Mouse (Mus musculus): ENCODE results near the gene Rbm20. TPM values are rescaled to one million over a fixed set of nuclear protein-coding genes. Genes with fewer than 3 reads are reported as not detected.
A peak's percentile ranks its signal among the peaks of the same experiment; 100 is the strongest.

The Rbm20 gene
- total RNA-seq, 2 experiments from 2014 or later, result 61.5 to 72.2 TPM

DNA sequence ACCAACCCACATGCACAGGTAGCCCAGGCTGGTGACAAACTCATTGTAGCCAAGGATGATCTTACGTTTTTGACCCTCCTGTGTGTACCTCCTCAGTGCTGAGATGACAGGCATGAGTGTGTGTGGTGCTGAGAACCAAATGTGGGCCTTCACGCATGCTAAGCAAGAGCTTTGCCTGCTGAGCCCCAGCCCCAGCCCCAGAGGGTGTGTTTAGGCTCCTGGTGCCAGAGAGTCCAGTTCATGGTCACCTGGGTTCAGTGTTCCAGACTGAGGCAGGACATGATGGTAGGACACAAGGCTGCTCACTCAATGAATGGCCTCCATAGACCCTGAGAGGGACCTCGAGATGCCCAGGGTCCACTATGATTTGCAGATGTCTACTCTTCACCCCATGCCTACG lies 11.7 kb upstream of the Rbm20 start:
- DNase-seq, result no peak

DNA sequence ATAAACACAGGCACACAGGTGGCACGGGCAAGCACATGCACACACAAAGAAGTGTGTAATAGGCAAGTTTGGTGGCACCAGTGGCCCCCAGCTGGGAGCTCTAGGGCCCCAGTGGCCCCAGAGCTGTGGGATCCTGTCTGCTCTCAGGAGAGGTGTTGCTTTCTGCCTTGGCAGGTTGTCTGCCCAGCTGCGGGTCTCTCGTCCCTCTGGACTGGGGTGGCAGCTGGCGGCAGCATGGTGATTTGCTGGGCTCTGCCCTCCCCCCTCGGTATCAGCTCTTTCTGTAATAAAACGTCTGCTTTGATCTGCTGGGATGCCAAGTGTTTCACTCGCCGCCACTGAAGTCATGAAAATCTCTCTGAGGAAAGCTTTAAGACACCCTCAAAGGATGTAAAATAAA lies 10.4 kb upstream of the Rbm20 start:
- no peak for DNase-seq
- intact Hi-C loops (cut with DNase I; ENCODE audit: low total_unique reads), result no loop called here

More for the DNA sequence above, 11.7 kb upstream of the Rbm20 start:
- intact Hi-C loops (cut with DNase I; ENCODE audit: low total_unique reads), result no loop called here

- intact Hi-C loops (cut with DNase I; ENCODE audit: low total_unique reads), result no loop called here
- DNase-seq, result no peak
Measured at GRCm38 (mm10) chr19:53668821-53669220, 8.3 kb upstream of the Rbm20 start.

DNA sequence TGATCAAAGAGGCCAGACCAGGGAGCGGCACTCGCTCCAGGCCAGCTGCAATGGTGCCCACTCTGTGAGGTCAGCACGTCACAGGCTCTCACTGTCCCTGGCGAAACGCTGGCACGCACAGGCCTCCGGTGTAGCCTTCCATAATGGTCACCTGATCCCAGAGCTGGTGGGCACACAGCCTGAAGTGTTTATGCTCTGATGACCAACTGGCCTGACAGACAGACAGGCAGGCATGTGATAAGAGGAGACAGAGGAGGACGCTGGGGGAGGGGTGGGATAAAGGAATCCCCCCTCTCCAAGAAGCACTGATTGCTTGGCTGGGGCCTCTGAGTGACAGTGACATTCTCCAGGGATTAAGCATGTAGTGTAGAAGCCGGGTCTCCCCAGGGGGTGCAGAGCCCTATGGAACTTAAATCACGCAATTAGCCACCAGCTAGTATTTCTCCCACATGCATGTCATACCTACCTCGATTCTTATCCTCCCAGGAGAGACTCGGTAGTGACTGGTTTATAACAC lies 6.4 kb upstream of the Rbm20 start:
- DNase-seq, result peak; percentile 75
- intact Hi-C loops (cut with DNase I; ENCODE audit: low total_unique reads), result no loop called here

DNA sequence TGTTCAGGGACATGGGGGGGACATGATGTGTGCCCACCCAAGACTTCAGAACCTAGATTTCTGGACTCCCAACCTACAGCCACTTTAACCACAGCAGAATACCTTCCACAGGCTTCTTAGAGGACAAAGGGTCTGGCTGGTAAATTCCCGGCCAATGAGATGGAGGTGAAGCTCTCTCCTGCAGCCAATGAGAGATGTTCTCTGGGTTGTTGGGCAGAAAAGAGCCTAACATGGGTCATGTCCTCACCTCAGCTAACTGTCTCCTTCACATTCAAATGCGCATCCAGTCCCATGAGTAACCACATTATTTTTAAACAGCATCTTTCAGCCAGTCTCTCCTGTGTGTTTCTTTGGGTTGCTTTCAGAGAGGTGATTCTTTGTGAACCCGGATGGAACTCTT lies 5.7 kb upstream of the Rbm20 start:
- intact Hi-C loops (cut with DNase I; ENCODE audit: low total_unique reads), result no loop called here
- no peak for DNase-seq

GRCm38 (mm10) chr19:53674131-53674925 lies 2.8 kb upstream of the Rbm20 start:
- no peak for DNase-seq
- intact Hi-C loops (cut with DNase I; ENCODE audit: low total_unique reads), result no loop called here

GRCm38 (mm10) chr19:53676228-53676627 lies 878 bp upstream of the Rbm20 start:
- no peak for DNase-seq
- intact Hi-C loops (cut with DNase I; ENCODE audit: low total_unique reads), result no loop called here

GRCm38 (mm10) chr19:53679194-53679593 lies 2.1 kb downstream of the Rbm20 start:
- intact Hi-C loops (cut with DNase I; ENCODE audit: low total_unique reads), result no loop called here
- DNase-seq, result no peak

GRCm38 (mm10) chr19:53679981-53680380 lies 2.9 kb downstream of the Rbm20 start:
- intact Hi-C loops (cut with DNase I; ENCODE audit: low total_unique reads), result no loop called here

DNA sequence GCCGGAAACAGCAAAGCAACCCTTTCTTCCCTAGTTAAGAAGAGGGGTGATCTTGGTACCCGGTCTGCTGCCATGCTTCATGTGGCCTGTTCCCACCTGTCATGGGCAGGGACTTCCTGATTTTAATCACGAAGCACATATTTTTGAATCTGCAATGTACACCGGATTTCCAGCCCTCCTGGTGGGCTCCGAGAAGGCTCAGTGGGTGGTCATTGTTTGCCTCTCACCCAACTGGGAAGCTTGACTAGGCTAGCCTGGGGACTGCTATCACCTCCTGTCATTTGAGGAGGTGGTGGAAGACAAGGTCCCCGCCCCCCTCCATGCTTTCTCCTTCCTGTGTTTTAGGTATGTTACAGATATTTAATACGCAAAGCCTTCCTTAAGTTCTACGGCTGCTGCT lies 5.3 kb downstream of the Rbm20 start:
- DNase-seq, result no peak
- intact Hi-C loops (cut with DNase I; ENCODE audit: low total_unique reads), result no loop called here

More at GRCm38 (mm10) chr19:53679981-53680380, 2.9 kb downstream of the Rbm20 start:
- no peak for DNase-seq

GRCm38 (mm10) chr19:53687592-53687991 lies 10.5 kb downstream of the Rbm20 start:
- no peak for DNase-seq
- intact Hi-C loops (cut with DNase I; ENCODE audit: low total_unique reads), result no loop called here

DNA sequence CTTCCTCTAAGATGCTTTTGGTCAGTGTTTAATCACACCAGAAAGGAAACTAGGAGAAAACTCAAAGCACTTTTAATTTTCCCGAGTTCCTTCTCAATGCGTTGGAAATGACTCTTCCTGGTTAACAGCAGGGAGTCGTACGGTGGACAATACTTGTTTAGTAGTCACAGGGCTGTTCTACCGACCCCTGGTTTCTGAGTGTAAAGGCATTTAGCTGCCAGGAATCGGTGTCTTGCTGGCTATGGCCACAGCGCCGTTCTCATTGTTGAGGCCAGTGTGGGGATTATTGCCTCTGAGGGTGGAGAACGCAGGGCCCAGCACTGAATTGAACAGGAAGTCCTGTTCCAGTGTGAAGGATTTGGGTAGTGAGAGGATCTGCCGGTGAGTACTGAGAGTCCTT lies 13.7 kb downstream of the Rbm20 start:
- DNase-seq, result no peak
- intact Hi-C loops (cut with DNase I; ENCODE audit: low total_unique reads), result no loop called here

- no peak for DNase-seq
- intact Hi-C loops (cut with DNase I; ENCODE audit: low total_unique reads), result no loop called here
Measured at GRCm38 (mm10) chr19:53694020-53694419, 16.9 kb downstream of the Rbm20 start.

DNA sequence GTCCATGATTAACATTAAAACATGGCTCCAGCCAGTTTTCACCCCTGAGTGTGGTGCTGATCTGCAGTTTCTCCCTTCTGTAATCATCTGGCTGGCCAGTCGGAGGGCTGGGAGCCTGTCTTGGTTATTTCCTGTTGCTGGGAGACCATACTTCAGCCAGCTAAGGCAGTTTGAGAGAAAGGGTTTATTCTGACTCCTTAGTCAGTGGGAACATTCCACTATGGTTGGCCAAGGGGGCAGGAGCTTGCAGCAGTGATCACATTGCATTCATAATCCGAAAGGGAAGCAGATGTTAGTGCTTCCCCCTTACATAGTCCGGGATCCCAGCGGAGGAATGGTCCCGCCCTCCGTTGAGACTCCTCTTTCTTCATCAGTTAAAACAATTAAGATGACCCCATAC lies 19.0 kb downstream of the Rbm20 start:
- intact Hi-C loops (cut with DNase I; ENCODE audit: low total_unique reads), result no loop called here
- no peak for DNase-seq

- intact Hi-C loops (cut with DNase I; ENCODE audit: low total_unique reads), result no loop called here
- DNase-seq, result no peak
Measured at GRCm38 (mm10) chr19:53696655-53697054, 19.5 kb downstream of the Rbm20 start.

DNA sequence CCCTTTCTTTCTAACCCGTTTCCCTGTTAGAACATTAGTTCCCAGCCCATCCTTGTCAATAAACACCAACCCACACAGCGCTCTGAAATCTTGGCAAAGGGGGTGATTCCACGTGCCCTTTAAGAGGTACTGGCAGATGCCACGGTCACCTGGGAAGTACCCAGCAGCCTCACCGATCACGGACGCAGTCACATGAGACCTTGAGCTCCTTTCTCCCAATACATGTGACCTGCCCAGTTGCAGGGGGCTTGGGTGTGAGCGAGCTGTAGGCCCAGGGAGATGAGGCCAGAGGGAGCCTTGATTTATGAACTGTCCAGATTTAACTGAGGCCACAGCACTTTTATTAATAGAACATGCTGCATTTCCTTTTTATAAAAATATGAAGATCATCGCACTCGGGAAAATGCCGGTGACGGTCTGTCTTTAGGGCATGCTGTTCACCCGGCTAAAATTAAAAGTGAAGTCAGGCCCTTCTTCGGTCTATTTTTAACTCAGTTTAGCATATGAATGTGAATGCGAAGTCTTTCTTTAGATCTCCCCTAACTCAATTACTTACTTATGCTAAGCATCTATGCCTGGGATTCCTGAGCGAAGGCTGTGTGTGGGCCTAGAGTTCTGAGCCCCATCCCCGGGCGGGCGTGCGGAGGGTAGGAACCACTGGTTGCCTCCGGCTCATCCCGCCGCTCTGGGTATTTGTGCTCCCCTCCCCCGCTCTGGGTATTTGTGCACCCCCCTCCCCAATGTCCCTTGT lies 20.4 kb downstream of the Rbm20 start:
- peak; percentile 45 for DNase-seq
- intact Hi-C loops (cut with DNase I; ENCODE audit: low total_unique reads), result no loop called here

DNA sequence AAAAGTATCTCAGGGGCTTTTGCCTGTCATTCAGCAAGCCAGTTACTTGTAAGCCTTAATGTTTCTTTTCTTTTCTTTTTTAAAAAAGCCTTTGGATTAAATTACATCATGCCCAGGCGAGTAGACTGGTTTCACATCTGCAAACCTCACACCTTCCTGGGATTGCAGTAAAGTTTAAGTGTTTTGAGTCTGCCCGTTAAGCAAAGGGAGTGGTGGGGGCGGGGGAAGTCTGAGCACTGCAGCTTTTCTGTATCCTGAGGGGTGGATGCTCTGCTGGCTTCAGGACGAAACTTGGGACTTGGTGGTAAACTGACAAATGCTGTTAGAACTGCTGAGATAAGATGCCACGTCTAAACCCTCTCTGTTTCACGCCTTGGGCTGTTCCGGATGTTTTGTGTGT lies 22.6 kb downstream of the Rbm20 start:
- intact Hi-C loops (cut with DNase I; ENCODE audit: low total_unique reads), result loop anchor here (10.0 kb wide), 1 partner anchor 45 kb away; no protein-coding TSS in a partner anchor
- no peak for DNase-seq

- no peak for DNase-seq
- intact Hi-C loops (cut with DNase I; ENCODE audit: low total_unique reads), result loop anchor here (10.0 kb wide), 1 partner anchor 47 kb away; no protein-coding TSS in a partner anchor
Measured at GRCm38 (mm10) chr19:53701434-53701833, 24.3 kb downstream of the Rbm20 start.

DNA sequence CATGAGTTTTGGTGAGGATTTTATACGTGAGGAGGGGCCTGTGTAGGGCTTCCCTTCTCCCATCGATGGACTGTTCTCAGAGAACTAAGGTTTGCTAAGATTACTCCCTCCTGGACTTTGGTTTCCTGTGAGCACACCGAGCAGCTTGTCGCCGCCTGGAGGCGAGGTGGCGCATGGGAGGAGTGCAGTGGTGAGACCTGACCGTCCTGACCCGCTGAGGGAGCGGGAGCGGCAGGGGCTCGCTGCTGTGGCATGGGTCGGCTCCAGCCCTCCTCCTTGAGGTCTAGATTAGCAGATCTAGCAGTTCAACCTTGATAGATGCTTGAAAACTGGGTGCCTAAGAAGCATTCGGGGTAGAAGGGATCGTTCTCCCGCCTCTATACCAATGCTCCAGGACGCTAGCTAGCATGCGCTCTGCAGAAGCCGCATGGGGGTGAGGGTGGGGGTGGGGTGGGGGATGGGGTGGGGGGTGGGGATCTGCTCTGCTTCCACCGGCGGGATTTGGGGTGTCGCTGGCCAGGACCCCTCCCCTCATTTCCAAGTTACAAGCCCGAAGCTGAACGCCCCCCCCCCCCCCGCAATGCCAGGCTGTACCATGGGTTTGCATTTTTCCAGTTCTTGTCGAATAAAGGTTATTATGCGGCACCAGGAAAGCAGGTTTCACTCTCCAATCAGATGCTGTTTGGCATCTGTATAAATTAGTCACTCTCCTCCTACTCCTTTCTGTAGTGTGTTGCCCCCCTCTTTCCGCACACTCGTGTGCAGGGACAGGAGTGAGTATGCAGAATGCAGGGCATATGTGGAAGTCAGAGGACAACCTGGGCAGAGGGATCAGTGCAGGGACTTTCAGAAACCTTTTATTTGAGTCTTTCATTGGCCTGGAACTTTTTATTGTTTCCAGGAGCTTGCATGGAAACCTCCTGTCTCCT lies 28.1 kb downstream of the Rbm20 start:
- DNase-seq, result peak; percentile 56
- intact Hi-C loops (cut with DNase I; ENCODE audit: low total_unique reads), result loop anchor here (10.0 kb wide), 1 partner anchor 50 kb away; no protein-coding TSS in a partner anchor

All from gastrocnemius, postnatal 14 days (tissue).